Mouse (Mus musculus): ENCODE measurements around the gene Syt2.

Syt2 gene

GRCm38 (mm10) chr1:134646261-134646962 lies at the start of gene Syt2:
Syt2 (plus strand) TSS chr1:134646677.
- peak; percentile 11 for DNase-seq

DNA sequence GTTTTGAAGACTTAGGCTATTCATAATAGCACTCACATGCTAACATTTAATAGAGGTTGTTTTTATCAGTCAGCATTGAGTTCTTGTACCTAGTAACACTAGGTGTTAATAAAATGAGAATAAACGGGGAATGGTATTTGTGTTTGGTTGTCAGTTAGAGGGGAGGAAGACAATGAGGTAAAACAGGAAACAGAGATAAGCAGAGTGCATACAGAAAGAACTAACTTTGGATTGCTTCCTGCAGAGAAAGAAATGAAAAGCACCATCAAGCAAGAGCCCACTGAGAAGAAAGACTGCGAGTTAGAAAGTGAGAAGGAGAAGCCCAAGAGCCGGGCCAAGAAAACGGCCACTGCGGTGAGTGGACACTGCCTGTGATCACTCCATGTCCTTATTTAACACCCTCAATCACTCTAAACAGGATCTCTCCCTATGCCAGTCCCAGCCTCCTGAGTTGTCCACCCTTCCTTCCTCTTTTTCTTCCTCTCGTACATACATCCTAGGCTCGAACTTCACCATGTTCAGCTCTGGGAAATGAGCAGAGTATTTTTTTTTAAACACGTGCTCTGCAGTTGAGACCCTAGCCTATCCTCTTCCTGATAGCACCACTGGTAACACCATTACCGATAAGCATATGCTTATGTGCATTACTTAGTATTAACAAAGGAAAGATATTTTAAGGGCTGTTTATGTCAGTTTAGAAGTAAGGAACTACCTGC lies 49.0 kb upstream of the Syt2 start:
- DNase-seq = no peak

DNA sequence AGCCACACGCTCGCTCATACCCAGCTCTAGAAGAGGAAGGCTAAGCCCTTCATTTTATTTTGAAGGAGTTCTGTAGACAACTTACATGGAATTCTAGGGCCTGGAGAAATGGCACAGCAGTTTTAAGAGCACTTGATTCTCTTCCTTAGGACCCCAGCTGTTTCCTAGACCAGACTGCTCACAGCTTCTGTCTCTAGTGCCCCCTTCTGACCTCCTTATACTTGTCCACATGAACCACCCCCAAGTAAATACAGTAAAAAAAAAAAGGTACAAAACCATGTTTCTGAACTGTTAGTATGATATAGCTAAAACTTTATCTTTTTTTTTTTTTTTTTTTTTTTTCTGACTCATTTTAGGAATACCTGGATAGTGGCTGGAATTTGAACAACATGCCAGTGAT lies 42.4 kb upstream of the Syt2 start:
- no peak for DNase-seq

DNA sequence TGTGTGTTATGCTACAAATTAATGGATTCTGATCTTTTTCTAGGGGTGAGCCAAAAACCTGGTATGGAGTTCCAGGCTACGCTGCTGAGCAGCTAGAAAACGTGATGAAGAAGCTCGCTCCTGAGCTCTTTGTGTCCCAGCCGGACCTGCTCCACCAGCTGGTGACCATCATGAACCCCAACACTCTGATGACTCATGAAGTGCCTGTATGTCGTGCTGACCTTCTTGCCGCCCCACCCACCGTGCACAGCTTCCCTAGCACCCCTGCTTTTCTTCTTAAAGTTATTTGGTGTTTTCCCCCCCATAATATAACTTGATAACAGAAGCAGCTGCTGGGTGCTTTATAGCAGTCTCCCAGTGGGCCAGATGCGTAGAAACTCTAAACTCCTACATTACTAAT lies 40.8 kb upstream of the Syt2 start:
- no peak for DNase-seq

- no peak for DNase-seq
Observed at GRCm38 (mm10) chr1:134606381-134606780, 40.1 kb upstream of the Syt2 start.

- no peak for DNase-seq
Observed at GRCm38 (mm10) chr1:134607279-134607678, 39.2 kb upstream of the Syt2 start.

DNA sequence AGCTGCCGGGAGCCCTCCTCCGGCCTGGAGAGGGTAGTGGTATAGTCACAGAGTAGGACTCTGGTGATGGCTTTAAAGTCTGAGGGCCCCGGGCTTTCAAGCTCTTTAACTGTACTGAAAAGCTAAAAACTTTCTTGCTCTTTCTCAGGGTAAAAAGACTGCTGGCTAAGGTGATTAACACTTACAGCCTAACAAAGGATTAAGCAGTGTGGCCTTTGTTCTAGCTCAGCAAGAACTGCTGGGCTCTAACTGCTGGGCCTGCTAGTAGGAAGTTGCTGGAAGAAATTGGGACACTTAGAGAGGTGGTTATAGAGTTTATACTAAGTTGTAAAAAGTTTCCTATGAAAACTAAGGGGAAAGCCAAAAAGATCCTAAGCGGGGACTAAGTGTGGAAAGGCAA lies 37.3 kb upstream of the Syt2 start:
- DNase-seq = no peak

GRCm38 (mm10) chr1:134614554-134614953 lies 31.9 kb upstream of the Syt2 start:
- no peak for DNase-seq

- DNase-seq = no peak
Observed at GRCm38 (mm10) chr1:134614988-134615387, 31.5 kb upstream of the Syt2 start.

DNA sequence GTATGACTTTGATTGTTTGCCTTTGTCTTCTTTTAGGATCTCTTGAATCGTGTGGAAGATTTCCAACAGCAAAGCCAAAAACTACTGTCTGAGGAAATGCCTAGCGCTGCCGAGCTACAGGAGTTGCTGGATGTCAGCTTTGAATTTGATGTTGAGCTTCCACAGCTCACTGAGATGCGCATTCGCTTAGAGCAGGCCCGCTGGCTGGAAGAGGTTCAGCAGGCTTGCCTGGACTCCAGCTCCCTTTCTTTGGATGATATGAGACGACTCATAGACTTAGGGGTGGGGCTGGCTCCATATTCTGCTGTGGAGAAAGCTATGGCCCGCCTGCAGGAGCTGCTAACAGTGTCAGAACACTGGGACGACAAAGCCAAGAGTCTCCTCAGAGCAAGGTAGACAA lies 28.8 kb upstream of the Syt2 start:
- DNase-seq = no peak

DNA sequence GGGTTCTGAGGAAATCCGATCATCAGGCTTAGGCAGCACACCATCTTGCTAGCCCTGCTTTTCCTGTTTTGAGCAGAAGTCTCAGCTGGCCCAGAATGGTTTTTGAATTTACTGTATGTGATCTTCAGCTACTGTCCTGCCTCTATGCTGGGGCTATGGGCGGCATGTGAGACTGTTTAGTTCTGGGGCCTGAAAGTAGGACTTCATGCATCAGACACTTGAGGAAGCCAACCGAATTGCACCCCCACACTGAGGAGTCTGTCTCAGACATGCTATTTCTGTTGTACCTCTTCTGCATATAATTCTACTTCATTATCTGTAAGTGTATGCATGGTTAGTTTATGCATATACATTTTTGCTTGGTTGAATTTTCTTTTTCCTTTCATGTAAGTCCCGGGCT lies 21.2 kb upstream of the Syt2 start:
- no peak for DNase-seq

DNA sequence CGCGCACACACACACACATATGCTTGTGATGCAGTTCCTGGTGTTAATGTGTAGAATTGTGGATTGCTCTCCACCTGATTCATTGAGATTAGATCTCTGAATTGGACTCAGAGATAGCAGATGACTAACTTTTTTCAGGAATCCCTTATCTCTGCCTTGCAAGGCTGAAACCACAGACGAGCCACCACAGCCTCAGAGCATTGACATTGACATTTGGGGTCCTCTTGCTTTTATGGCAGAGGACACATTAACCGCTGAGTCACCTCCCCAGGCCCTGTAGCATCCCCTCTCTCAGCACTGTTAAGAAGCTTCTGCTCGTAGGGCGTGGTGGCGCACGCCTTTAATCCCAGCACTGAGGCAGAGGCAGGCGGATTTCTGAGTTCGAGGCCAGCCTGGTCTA lies 17.0 kb upstream of the Syt2 start:
- DNase-seq = no peak

DNA sequence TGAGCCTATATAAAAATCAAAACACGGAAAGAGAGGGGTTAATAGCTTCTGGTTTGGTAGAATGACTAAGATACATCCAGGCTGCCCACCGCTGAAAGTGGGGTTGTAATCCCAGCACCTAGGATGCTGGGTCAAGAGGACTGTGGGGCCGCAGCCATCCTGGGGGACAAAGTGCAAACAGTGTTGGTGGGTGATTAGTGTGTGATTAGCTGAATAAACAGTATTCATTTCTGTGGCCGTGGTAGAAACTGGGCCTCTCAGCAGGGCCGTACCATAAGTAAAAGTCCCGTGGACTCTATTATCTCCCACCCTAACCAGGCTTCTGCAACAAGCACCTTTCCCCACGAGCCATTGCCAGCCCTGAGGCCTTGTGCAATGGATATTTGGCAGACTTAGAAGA lies 12.2 kb upstream of the Syt2 start:
- DNase-seq = no peak

GRCm38 (mm10) chr1:134636245-134636644 lies 10.2 kb upstream of the Syt2 start:
- DNase-seq = no peak

DNA sequence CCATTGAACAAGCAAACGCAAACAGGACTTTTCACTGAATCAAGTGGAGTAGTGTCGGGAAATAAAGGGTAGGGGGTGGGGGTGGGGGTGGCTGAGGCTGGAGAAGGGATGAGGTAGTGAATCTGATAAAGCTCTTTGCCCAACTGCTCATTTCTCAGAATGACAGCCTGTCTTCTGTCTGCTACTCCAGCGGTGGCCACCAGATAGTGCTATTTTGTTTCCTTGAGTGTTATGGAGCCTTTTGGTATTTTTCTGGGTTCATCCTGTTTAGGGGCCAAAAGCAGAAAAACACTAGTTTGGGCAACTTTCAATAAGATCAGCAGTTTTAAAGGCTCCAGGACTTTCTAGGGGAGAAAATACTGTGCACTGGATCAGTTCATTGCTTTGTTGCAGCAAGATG lies 9.8 kb upstream of the Syt2 start:
- DNase-seq = peak; percentile 53

DNA sequence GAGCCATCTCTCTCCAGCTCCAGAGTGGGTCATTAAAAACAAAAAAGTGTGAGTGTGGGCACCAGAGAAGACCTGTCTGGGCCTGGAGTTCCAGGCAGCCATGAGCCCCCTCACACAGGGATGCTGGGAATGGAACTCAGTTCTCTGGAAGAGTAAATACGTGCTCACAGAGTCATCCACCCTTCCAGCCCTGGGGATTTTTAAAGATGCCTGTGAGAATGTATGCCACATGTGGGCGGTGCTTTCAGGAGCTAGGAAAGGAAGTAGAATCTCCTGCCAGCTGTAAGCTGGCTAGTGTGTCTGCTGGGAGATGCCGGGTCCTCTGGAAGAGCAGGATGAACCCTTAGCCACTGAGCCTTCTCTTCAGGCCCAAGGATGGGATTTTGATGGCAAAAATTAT lies 8.4 kb upstream of the Syt2 start:
- no peak for DNase-seq

GRCm38 (mm10) chr1:134638522-134638921 lies 8.0 kb upstream of the Syt2 start:
- DNase-seq = peak; percentile 21

DNA sequence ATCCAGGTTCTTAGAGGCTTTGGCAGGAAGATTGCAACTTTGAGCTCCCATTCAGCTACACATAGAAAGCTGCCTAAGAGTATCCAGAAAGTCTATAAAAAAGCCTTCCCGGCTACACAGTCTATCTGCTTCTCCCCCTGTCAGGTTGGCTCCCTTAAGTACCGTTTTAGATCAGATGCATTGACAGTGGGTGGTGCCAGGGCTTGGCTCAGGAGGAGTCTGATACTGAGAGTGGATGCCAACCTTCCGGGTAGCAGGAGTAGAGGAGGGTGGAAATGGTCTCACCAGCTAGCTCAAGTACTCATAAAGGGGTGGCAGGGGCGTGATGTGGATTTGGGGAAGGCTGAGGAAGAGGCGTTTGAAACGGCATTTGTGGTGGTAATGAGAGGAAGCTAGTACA lies 7.0 kb upstream of the Syt2 start:
- DNase-seq = no peak

- DNase-seq = peak; percentile 20
Observed at GRCm38 (mm10) chr1:134641507-134641906, 5.0 kb upstream of the Syt2 start.

DNA sequence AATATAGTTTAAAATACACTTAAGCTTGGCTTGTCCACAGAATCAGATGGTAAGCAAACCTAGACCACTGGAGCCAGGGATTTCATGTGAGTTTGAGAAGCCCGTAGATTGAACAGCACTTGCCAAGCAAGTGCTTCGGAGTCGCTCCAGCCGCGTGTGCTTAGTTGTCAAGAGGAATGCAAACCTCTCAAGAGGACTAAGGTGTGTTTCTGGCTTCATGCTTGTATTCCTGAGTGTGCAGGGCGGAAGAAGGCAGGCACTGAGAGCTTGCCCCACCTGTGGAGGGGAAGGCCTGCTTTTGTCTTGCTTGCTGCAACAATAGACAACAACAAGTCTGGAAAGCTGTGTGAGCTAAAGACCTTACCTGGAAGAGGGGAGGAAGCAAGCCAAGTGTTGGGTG lies 2.8 kb upstream of the Syt2 start:
- no peak for DNase-seq

- DNase-seq = no peak
Observed at GRCm38 (mm10) chr1:134645408-134646200, 873 bp upstream of the Syt2 start.

GRCm38 (mm10) chr1:134646963-134647282 lies 446 bp downstream of the Syt2 start:
- no peak for DNase-seq

DNA sequence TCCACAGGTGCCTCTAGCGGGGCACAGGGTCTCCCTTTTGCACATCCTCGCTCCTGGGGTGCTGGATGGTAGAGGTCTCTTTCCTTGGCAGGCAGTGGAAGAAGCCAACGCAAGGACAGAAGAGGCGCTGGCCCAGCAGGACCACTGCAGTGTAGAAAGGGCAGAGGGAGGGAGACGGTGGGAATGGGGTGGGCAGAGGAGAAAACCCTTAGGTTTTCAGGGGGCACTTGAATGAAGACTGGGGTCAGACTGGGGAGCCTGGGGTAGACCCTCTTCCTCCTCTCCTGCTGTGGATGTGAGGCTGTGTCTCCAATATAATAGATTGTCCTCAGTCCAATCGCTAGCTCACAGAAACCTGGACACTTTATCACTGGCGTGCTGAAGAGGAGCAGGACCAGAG lies 1.1 kb downstream of the Syt2 start:
- no peak for DNase-seq

DNA sequence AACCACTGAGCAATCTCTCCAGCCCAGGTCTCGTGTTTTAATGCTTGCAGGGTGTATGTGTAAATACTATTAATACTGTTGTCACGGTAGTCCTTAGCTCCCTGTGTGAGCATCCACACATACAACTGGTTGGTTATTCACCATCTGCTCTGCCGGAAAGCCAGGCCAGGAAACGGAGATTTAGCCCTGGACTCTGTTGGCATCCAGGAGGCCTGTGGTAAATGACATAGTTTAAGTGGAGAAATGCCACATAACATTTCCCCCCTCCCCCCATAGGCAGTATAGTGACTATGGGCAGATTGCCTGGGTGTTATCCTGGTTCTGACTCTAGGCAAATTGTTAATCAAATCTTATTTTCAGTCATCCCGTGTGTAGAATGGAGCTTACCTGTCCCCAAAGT lies 4.3 kb downstream of the Syt2 start:
- DNase-seq = no peak
